Mouse (Mus musculus) intestine, embryonic 16.5 days (tissue): ENCODE results near the gene BC016579. TPM values are rescaled to one million over a fixed set of nuclear protein-coding genes. Genes with fewer than 3 reads are reported as not detected.

Experiments used
- ATAC-seq: fragments of 200-750 bp; cut with Nextera tagmentation; 2 replicates; pipeline ENCODE4 v1.8.0; 2017; ENCODE audit warnings: moderate TSS enrichment, moderate library complexity
- H3K27ac ChIP-seq: fragments of 300-500 bp; sonication (generic); 2 replicates; pipeline ENCODE4 v1.5.1; 2014; ENCODE audit warnings: mild to moderate bottlenecking, low read length
- H3K27me3 ChIP-seq: fragments of 300-500 bp; sonication (generic); replicated peaks from 2 replicates; pipeline ENCODE4 v1.6.1; 2014; ENCODE audit warnings: low read length, control low read depth, mixed read lengths; ENCODE audit not compliant: control insufficient read depth, insufficient read depth
- H3K36me3 ChIP-seq: fragments of 300-500 bp; sonication (generic); 2 replicates; pipeline ENCODE4 v1.6.1; 2014; ENCODE audit warnings: low read length, control low read depth; ENCODE audit not compliant: control insufficient read depth, insufficient read depth
- H3K4me1 ChIP-seq: fragments of 300-500 bp; sonication (generic); 2 replicates; pipeline ENCODE4 v1.6.1; 2014; ENCODE audit warnings: low read length, control low read depth, mixed read lengths; ENCODE audit not compliant: control insufficient read depth, insufficient read depth
- H3K4me2 ChIP-seq: fragments of 300-500 bp; sonication (generic); 2 replicates; pipeline ENCODE4 v1.6.1; 2014; ENCODE audit warnings: low read depth, low read length, control low read depth
- H3K4me3 ChIP-seq: fragments of 300-500 bp; sonication (generic); 2 replicates; pipeline ENCODE4 v1.5.1; 2014; ENCODE audit warnings: mild to moderate bottlenecking, low read length
- H3K9ac ChIP-seq: fragments of 300-500 bp; sonication (generic); 2 replicates; pipeline ENCODE4 v1.6.1; 2014; ENCODE audit warnings: low read depth, low read length
- H3K9me3 ChIP-seq: fragments of 300-500 bp; sonication (generic); 2 replicates; pipeline ENCODE4 v1.6.1; 2016; ENCODE audit warnings: low read length, control low read depth; ENCODE audit not compliant: control insufficient read depth
- WGBS: fragments of 180-500 bp; shearing (Covaris S2); extraction: QIAGEN DNeasy Blood & Tissue Kit; methylation state at CpG from one replicate; pipeline ENCODE4 v1.1.7; 2014; 5-methylcytosine and 5-hydroxymethylcytosine counted together
- polyA plus RNA-seq: library from polyadenylated mRNA; unstranded; fragments of >200 nt; fragmentation: Nextera tagmentation; extraction: Ambion mirVana; gene quantifications from 2 replicates; pipeline ENCODE4 v1.2.1, GENCODE M21; 2015

BC016579 gene
- 4.8 and 5.2 TPM in 2 replicates for polyA plus RNA-seq

- H3K36me3 ChIP-seq, result no peaks in the 10 kb centered on the region
- peak within 1 kb of the TSS; percentile 92 for H3K27ac ChIP-seq
- no peaks in the 10 kb centered on the region for H3K9me3 ChIP-seq
- peak within 1 kb of the TSS; percentile 72 for H3K9ac ChIP-seq
- ATAC-seq, result peak; percentile 96
- WGBS, result 6% methylated on average over 20 of the region's 20 CpGs
- peaks cover 10% of the 10 kb centered on the region for H3K4me1 ChIP-seq
- peak within 1 kb of the TSS; percentile 58 for H3K4me3 ChIP-seq
- H3K4me2 ChIP-seq, result peak within 1 kb of the TSS; percentile 67
- no peaks in the 10 kb centered on the region for H3K27me3 ChIP-seq
These were observed at the start of gene BC016579 for GRCm38 (mm10) chr16:45653934-45654332. TSS of gene BC016579 (minus strand) at chr16:45654068.

- 43% methylated on average over 5 of the region's 5 CpGs for WGBS
- ATAC-seq, result no peak
- Histone ChIP-seq H3K4me3 (no peak overlapping the region), H3K27ac (no peak overlapping the region), H3K27me3 (no peaks in the 10 kb centered on the region), H3K4me1 (no peaks in the 10 kb centered on the region), H3K4me2 (no peak overlapping the region), H3K9ac (no peak overlapping the region), H3K36me3 (no peaks in the 10 kb centered on the region), H3K9me3 (no peaks in the 10 kb centered on the region)
These were observed 45.4 kb upstream of the BC016579 start for GRCm38 (mm10) chr16:45699301-45699700.

- WGBS, result 81% methylated on average over 6 of the region's 6 CpGs
- H3K4me2 ChIP-seq, result no peak overlapping the region
- no peak overlapping the region for H3K27ac ChIP-seq
- no peak overlapping the region for H3K9ac ChIP-seq
- no peaks in the 10 kb centered on the region for H3K4me1 ChIP-seq
- H3K4me3 ChIP-seq, result no peak overlapping the region
- no peaks in the 10 kb centered on the region for H3K9me3 ChIP-seq
- H3K36me3 ChIP-seq, result no peaks in the 10 kb centered on the region
- no peaks in the 10 kb centered on the region for H3K27me3 ChIP-seq
- no peak for ATAC-seq
These were observed 44.1 kb upstream of the BC016579 start for GRCm38 (mm10) chr16:45697996-45698395.

DNA sequence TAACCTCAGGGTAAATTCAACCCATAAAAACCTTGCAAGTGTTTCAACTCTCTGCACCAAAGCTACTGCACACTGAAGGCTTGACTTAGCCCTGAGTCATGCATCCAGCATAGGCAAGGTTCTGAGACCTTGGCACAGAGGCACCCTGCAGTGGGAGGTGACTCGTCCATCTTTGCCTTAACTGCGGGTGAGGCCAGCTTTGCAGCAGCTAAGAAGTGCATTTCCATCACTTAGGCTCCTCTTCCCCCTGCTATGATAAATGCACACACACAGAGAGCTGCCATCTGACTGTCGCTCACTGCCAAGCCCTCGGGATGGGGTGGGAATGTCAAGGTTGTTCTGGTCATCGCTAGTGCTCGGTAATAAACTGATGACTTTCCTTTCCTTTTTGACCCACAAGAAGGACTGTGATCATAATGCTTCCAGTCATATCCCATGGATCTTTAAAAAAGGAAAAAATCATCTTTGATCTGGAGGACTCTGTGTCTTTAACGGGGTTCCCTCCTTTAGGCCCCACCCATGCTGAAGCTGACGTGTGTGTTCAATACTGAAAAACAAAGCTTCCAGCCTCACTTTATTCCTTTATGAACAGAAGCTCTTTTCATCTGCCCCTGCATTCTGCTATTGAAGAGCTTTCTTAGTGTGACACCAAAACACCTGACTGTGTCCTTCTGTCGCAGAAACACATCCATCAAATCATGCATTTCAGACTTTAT is 41.7 kb upstream of the BC016579 start:
- Histone ChIP-seq H3K36me3 (no peaks in the 10 kb centered on the region), H3K4me3 (no peak overlapping the region), H3K4me1 (no peaks in the 10 kb centered on the region), H3K9me3 (no peaks in the 10 kb centered on the region), H3K4me2 (no peak overlapping the region), H3K27ac (no peak overlapping the region), H3K27me3 (no peaks in the 10 kb centered on the region), H3K9ac (no peak overlapping the region)
- 71% methylated on average over 9 of the region's 9 CpGs for whole genome bisulfite sequencing
- no peak for ATAC-seq

DNA sequence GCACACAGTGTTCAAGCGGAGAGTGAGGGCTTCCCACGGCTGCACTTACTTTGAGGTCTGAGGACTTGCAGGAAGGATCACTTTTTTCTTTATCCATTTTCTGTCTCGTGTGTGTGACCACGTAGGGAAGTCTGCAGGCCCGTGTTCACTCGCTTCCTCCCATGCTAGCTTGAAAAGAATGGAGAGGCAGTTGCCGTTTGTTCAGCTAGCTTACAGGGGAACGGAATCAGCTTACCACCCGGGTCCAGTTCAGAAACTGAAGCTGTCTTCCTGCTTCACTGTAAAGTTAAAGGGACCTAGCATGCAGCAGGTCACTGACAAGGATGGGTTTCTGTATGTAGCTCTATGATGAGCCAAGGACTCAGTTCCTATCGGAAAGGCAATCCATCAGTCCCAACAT is 39.7 kb upstream of the BC016579 start, which contains the start of gene Tmprss7:
Gene Tmprss7, minus strand, starts transcription at position 101 of the 400 bp plus-strand sequence.
- WGBS, result 67% methylated on average over 10 of the region's 10 CpGs
- Histone ChIP-seq H3K9ac (no peak within 1 kb of the TSS), H3K9me3 (no peaks in the 10 kb centered on the region), H3K4me3 (no peak within 1 kb of the TSS), H3K4me2 (no peak within 1 kb of the TSS), H3K36me3 (no peaks in the 10 kb centered on the region), H3K4me1 (peaks cover 3% of the 10 kb centered on the region; the same call in 1 of the 2 replicates), H3K27me3 (no peaks in the 10 kb centered on the region), H3K27ac (no peak within 1 kb of the TSS)
- no peak for ATAC-seq

GRCm38 (mm10) chr16:45692851-45693250 is 39.0 kb upstream of the BC016579 start:
- ATAC-seq, result no peak
- Histone ChIP-seq H3K36me3 (no peaks in the 10 kb centered on the region), H3K4me1 (peaks cover 3% of the 10 kb centered on the region; the same call in 1 of the 2 replicates), H3K27ac (no peak overlapping the region), H3K9ac (no peak overlapping the region), H3K27me3 (no peaks in the 10 kb centered on the region), H3K9me3 (no peaks in the 10 kb centered on the region), H3K4me3 (no peak overlapping the region), H3K4me2 (no peak overlapping the region)
- 80% methylated on average over 3 of the region's 3 CpGs for WGBS

DNA sequence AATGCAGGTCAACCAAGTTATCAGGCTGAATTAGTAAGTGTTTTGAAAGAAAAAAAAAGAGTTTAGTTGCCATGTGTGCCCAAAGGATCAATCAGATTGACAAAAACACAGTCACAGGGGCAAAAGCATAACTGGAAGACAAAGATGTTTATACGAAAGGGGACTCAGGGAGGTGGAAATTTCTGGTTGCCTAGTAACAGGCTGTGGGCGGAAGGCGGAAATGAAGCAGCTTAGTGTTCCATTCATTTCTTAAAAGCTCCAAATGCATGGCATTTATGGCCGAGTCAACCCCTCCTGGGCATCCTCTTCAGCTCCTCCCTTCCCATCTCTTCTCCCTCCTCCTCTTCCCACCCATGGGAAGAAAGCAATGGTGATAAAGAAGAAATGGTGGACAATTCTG is 36.3 kb upstream of the BC016579 start:
- Histone ChIP-seq H3K4me2 (no peak overlapping the region), H3K9ac (no peak overlapping the region), H3K27me3 (no peaks in the 10 kb centered on the region), H3K36me3 (no peaks in the 10 kb centered on the region), H3K9me3 (no peaks in the 10 kb centered on the region), H3K4me3 (no peak overlapping the region), H3K27ac (no peak overlapping the region), H3K4me1 (peaks cover 3% of the 10 kb centered on the region; the same call in 1 of the 2 replicates)
- ATAC-seq, result no peak
- WGBS, result 20% methylated on average over 4 of the region's 4 CpGs

DNA sequence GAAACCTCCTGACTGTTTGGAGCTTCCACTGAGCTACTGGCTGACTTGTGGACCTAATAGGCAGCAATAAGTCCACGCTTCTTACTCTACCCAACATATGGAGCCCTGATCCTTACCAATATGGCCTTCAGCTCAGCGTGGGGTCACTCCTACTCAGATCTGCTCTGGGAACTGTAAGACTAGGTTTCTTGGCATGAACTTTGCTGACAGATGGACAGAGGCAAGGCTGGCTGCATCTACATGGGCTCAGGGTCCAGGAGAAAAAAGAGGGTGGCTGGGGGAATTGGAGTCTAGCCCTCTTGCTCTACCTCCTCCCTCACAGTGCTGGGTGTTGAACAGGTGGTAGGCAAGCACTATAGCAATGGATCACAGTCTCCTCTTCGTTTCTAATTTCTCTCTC is 33.0 kb upstream of the BC016579 start:
- WGBS, result 79% methylated on average over 3 of the region's 3 CpGs
- Histone ChIP-seq H3K9ac (no peak overlapping the region), H3K27me3 (no peaks in the 10 kb centered on the region), H3K27ac (no peak overlapping the region), H3K4me2 (no peak overlapping the region), H3K9me3 (no peaks in the 10 kb centered on the region), H3K4me3 (no peak overlapping the region), H3K4me1 (peaks cover 3% of the 10 kb centered on the region; the same call in 1 of the 2 replicates), H3K36me3 (no peaks in the 10 kb centered on the region)
- ATAC-seq, result no peak

DNA sequence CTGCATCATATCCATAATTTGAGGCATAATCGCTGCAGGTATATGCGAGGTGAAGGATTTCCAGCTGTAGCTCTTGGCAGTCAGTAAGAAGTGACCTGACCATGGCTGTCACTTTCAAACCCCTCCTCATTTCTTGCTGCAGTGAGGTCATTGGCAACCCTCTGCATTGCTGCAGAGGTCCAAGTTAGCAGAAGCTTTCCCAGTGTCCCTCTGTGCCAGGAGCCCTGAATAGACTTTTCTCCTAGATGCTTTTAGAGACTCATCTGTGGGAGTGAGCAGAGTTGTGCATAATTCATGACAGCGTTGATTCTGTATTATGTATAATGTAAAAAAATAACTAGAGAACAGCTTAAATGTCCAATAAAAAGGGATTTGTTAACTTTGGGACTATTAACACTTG is 31.4 kb upstream of the BC016579 start:
- ATAC-seq, result no peak
- no peaks in the 10 kb centered on the region for H3K9me3 ChIP-seq
- H3K4me1 ChIP-seq, result peaks cover 1% of the 10 kb centered on the region; the same call in 1 of the 2 replicates
- H3K27ac ChIP-seq, result no peak overlapping the region
- no peaks in the 10 kb centered on the region for H3K36me3 ChIP-seq
- H3K27me3 ChIP-seq, result no peaks in the 10 kb centered on the region
- no peak overlapping the region for H3K9ac ChIP-seq
- 67% methylated on average over 3 of the region's 3 CpGs for WGBS
- no peak overlapping the region for H3K4me2 ChIP-seq
- H3K4me3 ChIP-seq, result no peak overlapping the region
